Mouse (Mus musculus): ENCODE results near the gene Cobll1. TPM values are rescaled to one million over a fixed set of nuclear protein-coding genes. Genes with fewer than 3 reads are reported as not detected.

Gene Cobll1
- polyA plus RNA-seq, 1 experiment from 2014 or later = 23.8 TPM

GRCm38 (mm10) chr2:65187164-65187563, 52.0 kb downstream of the Cobll1 start:
- Histone ChIP-seq H3K9ac (ENCODE audit: low read depth, low read length) (no peak overlapping the region), H3K4me1 (replicated peaks; ENCODE audit: insufficient read depth, low read length) (peaks cover 16% of the 10 kb centered on the region; the same call in 1 of the 2 replicates), H3K4me3 (replicated peaks; ENCODE audit: low read depth, low read length) (no peak overlapping the region), H3K27ac (no peak overlapping the region), H3K9me3 (replicated peaks; ENCODE audit: low read length) (no peaks in the 10 kb centered on the region), H3K27me3 (ENCODE audit: insufficient read depth, low read length) (no peaks in the 10 kb centered on the region), H3K4me2 (ENCODE audit: low read length) (no peak overlapping the region), H3K36me3 (ENCODE audit: insufficient read depth, low read length) (no peaks in the 10 kb centered on the region)
- DNase-seq (ENCODE audit: low spot score) (no peak), ATAC-seq (replicated peaks; ENCODE audit: low FRiP score, low read depth) (no peak)
- 70% methylated on average over 3 of the region's 3 CpGs for WGBS
- no peak for TF ChIP-seq CTCF (IDR thresholded peaks at IDR 0.05; ENCODE audit: low read depth)

- Histone ChIP-seq H3K36me3 (ENCODE audit: insufficient read depth, low read length) (no peaks in the 10 kb centered on the region), H3K27me3 (ENCODE audit: insufficient read depth, low read length) (no peaks in the 10 kb centered on the region), H3K4me3 (replicated peaks; ENCODE audit: low read depth, low read length) (no peak overlapping the region), H3K9me3 (replicated peaks; ENCODE audit: low read length) (no peaks in the 10 kb centered on the region), H3K4me2 (ENCODE audit: low read length) (no peak overlapping the region), H3K4me1 (replicated peaks; ENCODE audit: insufficient read depth, low read length) (peaks cover 17% of the 10 kb centered on the region; the same call in 1 of the 2 replicates), H3K9ac (ENCODE audit: low read depth, low read length) (no peak overlapping the region), H3K27ac (no peak overlapping the region)
- DNase-seq (ENCODE audit: low spot score) (no peak), ATAC-seq (replicated peaks; ENCODE audit: low FRiP score, low read depth) (no peak)
- WGBS = 64% methylated on average over 2 of the region's 2 CpGs
- TF ChIP-seq CTCF (IDR thresholded peaks at IDR 0.05; ENCODE audit: low read depth) = no peak
Measured at GRCm38 (mm10) chr2:65182747-65183146, 56.5 kb downstream of the Cobll1 start.

- ATAC-seq (replicated peaks; ENCODE audit: low FRiP score, low read depth) (no peak), DNase-seq (ENCODE audit: low spot score) (no peak)
- Histone ChIP-seq H3K9ac (ENCODE audit: low read depth, low read length) (no peak overlapping the region), H3K36me3 (ENCODE audit: insufficient read depth, low read length) (no peaks in the 10 kb centered on the region), H3K27me3 (ENCODE audit: insufficient read depth, low read length) (no peaks in the 10 kb centered on the region), H3K4me2 (ENCODE audit: low read length) (no peak overlapping the region), H3K4me3 (replicated peaks; ENCODE audit: low read depth, low read length) (no peak overlapping the region), H3K9me3 (replicated peaks; ENCODE audit: low read length) (no peaks in the 10 kb centered on the region), H3K4me1 (replicated peaks; ENCODE audit: insufficient read depth, low read length) (peaks cover 17% of the 10 kb centered on the region; the same call in 1 of the 2 replicates), H3K27ac (no peak overlapping the region)
- TF ChIP-seq CTCF (IDR thresholded peaks at IDR 0.05; ENCODE audit: low read depth) = no peak
- WGBS = 84% methylated on average over 8 of the region's 8 CpGs
Measured at GRCm38 (mm10) chr2:65181736-65182135, 57.5 kb downstream of the Cobll1 start.

- TF ChIP-seq CTCF (IDR thresholded peaks at IDR 0.05; ENCODE audit: low read depth) = 0 out of 2 replicates have a peak, but pooled peaks have one; percentile 8
- ATAC-seq (replicated peaks; ENCODE audit: low FRiP score, low read depth) = no peak
- Histone ChIP-seq H3K36me3 (ENCODE audit: insufficient read depth, low read length) (no peaks in the 10 kb centered on the region), H3K4me1 (replicated peaks; ENCODE audit: insufficient read depth, low read length) (peaks cover 17% of the 10 kb centered on the region; the same call in 1 of the 2 replicates), H3K4me2 (ENCODE audit: low read length) (peak overlapping the region; percentile 4; the same call in 1 of the 2 replicates), H3K27ac (no peak overlapping the region), H3K9me3 (replicated peaks; ENCODE audit: low read length) (no peaks in the 10 kb centered on the region), H3K4me3 (replicated peaks; ENCODE audit: low read depth, low read length) (no peak overlapping the region), H3K9ac (ENCODE audit: low read depth, low read length) (no peak overlapping the region), H3K27me3 (ENCODE audit: insufficient read depth, low read length) (no peaks in the 10 kb centered on the region)
- WGBS = 38% methylated on average over 9 of the region's 9 CpGs
- peak; percentile 29 for DNase-seq (ENCODE audit: low spot score)
Measured at GRCm38 (mm10) chr2:65181066-65181716, 58.0 kb downstream of the Cobll1 start.

GRCm38 (mm10) chr2:65175645-65176044, 63.6 kb downstream of the Cobll1 start:
- no peak for TF ChIP-seq CTCF (IDR thresholded peaks at IDR 0.05; ENCODE audit: low read depth)
- Histone ChIP-seq H3K9ac (ENCODE audit: low read depth, low read length) (no peak overlapping the region), H3K9me3 (replicated peaks; ENCODE audit: low read length) (no peaks in the 10 kb centered on the region), H3K4me3 (replicated peaks; ENCODE audit: low read depth, low read length) (no peak overlapping the region), H3K27me3 (ENCODE audit: insufficient read depth, low read length) (no peaks in the 10 kb centered on the region), H3K27ac (no peak overlapping the region), H3K36me3 (ENCODE audit: insufficient read depth, low read length) (no peaks in the 10 kb centered on the region), H3K4me1 (replicated peaks; ENCODE audit: insufficient read depth, low read length) (peaks cover 17% of the 10 kb centered on the region; the same call in 1 of the 2 replicates), H3K4me2 (ENCODE audit: low read length) (no peak overlapping the region)
- DNase-seq (ENCODE audit: low spot score) (no peak), ATAC-seq (replicated peaks; ENCODE audit: low FRiP score, low read depth) (no peak)
- WGBS = 58% methylated on average over 5 of the region's 5 CpGs

GRCm38 (mm10) chr2:65172071-65172470, 67.1 kb downstream of the Cobll1 start:
- WGBS = 78% methylated on average over 6 of the region's 6 CpGs
- peaks cover 10% of the 10 kb centered on the region; the same call in 1 of the 2 replicates for H3K4me1 ChIP-seq (replicated peaks; ENCODE audit: insufficient read depth, low read length)
- no peak overlapping the region for H3K4me2 ChIP-seq (ENCODE audit: low read length)
- no peak for TF ChIP-seq CTCF (IDR thresholded peaks at IDR 0.05; ENCODE audit: low read depth)
- no peak overlapping the region for H3K9ac ChIP-seq (ENCODE audit: low read depth, low read length)
- H3K27ac ChIP-seq = no peak overlapping the region
- DNase-seq (ENCODE audit: low spot score) (no peak), ATAC-seq (replicated peaks; ENCODE audit: low FRiP score, low read depth) (no peak)
- H3K4me3 ChIP-seq (replicated peaks; ENCODE audit: low read depth, low read length) = no peak overlapping the region
- H3K36me3 ChIP-seq (ENCODE audit: insufficient read depth, low read length) = no peaks in the 10 kb centered on the region
- no peaks in the 10 kb centered on the region for H3K27me3 ChIP-seq (ENCODE audit: insufficient read depth, low read length)
- no peaks in the 10 kb centered on the region for H3K9me3 ChIP-seq (replicated peaks; ENCODE audit: low read length)
